Mouse (Mus musculus) myocyte (in vitro differentiated cells): ENCODE results near the gene Grb7. TPM values are rescaled to one million over a fixed set of nuclear protein-coding genes. Genes with fewer than 3 reads are reported as not detected.

Experiments
- H3K27me3 ChIP-seq: one replicate; pipeline ENCODE4 v1.6.1; 2011; ENCODE audit not compliant: control insufficient read depth, insufficient read depth, insufficient read length
- H3K36me3 ChIP-seq: one replicate; pipeline ENCODE4 v1.6.1; 2011; ENCODE audit not compliant: control insufficient read depth, insufficient read depth
- H3K4me2 ChIP-seq: one replicate; pipeline ENCODE4 v1.6.1; 2011; ENCODE audit warnings: low read depth, control low read depth
- H3K4me3 ChIP-seq: one replicate; pipeline ENCODE4 v1.5.1; 2011; ENCODE audit warnings: mild to moderate bottlenecking, control low read depth, moderate library complexity
- H3K79me2 ChIP-seq: one replicate; pipeline ENCODE4 v1.6.1; 2011; ENCODE audit not compliant: control insufficient read depth, insufficient read depth
- H3ac ChIP-seq: one replicate; pipeline ENCODE4 v1.6.1; 2011; ENCODE audit not compliant: control insufficient read depth, insufficient read length
- CEBPB ChIP-seq: IDR thresholded peaks from 2 replicates; pipeline ENCODE4 v1.6.1; 2011; ENCODE audit warnings: mild to moderate bottlenecking, moderate library complexity; ENCODE audit not compliant: poor library complexity, insufficient read depth, severe bottlenecking
- E2F4 ChIP-seq: IDR thresholded peaks from one replicate; pipeline ENCODE4 v1.6.1; 2011; ENCODE audit warnings: mild to moderate bottlenecking, control low read depth, moderate library complexity; ENCODE audit not compliant: insufficient read depth
- MAX ChIP-seq: IDR thresholded peaks from one replicate; pipeline ENCODE4 v1.6.1; 2011; ENCODE audit warnings: low read depth, mild to moderate bottlenecking, control low read depth
- MYOD1 ChIP-seq, 3 experiments: IDR thresholded peaks; one replicate each; pipeline ENCODE4 v1.6.1; 2011; ENCODE audit warnings: control low read depth in 2 of 3, low read depth in 2 of 3, mild to moderate bottlenecking in 2 of 3, moderate library complexity in 1 of 3; ENCODE audit not compliant: insufficient read length in 2 of 3, control insufficient read depth in 1 of 3
- MYOG ChIP-seq, 3 experiments: IDR thresholded peaks; one replicate each; pipeline ENCODE4 v1.6.1; 2011; ENCODE audit warnings: control low read depth in 2 of 3, low read depth in 2 of 3, mild to moderate bottlenecking in 2 of 3; ENCODE audit not compliant: insufficient read length in 2 of 3, control insufficient read depth in 1 of 3, insufficient read depth in 1 of 3
- POLR2A ChIP-seq: IDR thresholded peaks from one replicate; pipeline ENCODE4 v1.6.1; 2011; ENCODE audit warnings: low read depth, mild to moderate bottlenecking, control low read depth, moderate library complexity; ENCODE audit not compliant: insufficient read length
- POLR2AphosphoS2 ChIP-seq: IDR thresholded peaks from one replicate; pipeline ENCODE4 v1.6.1; 2011; ENCODE audit warnings: low read depth, control low read depth; ENCODE audit not compliant: insufficient read length
- REST ChIP-seq: IDR thresholded peaks from one replicate; pipeline ENCODE4 v1.6.1; 2011; ENCODE audit warnings: mild to moderate bottlenecking, control low read depth, moderate library complexity; ENCODE audit not compliant: insufficient read depth, insufficient read length
- SRF ChIP-seq: IDR thresholded peaks from one replicate; pipeline ENCODE4 v1.6.1; 2011; ENCODE audit warnings: low read depth; ENCODE audit not compliant: control insufficient read depth, insufficient read length
- TCF12 ChIP-seq: IDR thresholded peaks from one replicate; pipeline ENCODE4 v1.6.1; 2011; ENCODE audit warnings: mild to moderate bottlenecking, control low read depth; ENCODE audit not compliant: poor library complexity, insufficient read depth, severe bottlenecking
- TCF3 ChIP-seq: IDR thresholded peaks from one replicate; pipeline ENCODE4 v1.6.1; 2011; ENCODE audit warnings: low read depth, control low read depth; ENCODE audit not compliant: insufficient read length
- USF1 ChIP-seq: IDR thresholded peaks from one replicate; pipeline ENCODE4 v1.6.1; 2011; ENCODE audit warnings: low read depth, mild to moderate bottlenecking, control low read depth, moderate library complexity
- polyA plus RNA-seq: library from polyadenylated mRNA; unstranded; fragments of >200 nt; fragmentation: generic; extraction: Trizol; gene quantifications from one replicate; pipeline ENCODE4 v1.2.1, GENCODE M21; 2012; ENCODE audit warnings: missing spikeins

The Grb7 gene
- polyA plus RNA-seq, 1 experiment = not detected

DNA sequence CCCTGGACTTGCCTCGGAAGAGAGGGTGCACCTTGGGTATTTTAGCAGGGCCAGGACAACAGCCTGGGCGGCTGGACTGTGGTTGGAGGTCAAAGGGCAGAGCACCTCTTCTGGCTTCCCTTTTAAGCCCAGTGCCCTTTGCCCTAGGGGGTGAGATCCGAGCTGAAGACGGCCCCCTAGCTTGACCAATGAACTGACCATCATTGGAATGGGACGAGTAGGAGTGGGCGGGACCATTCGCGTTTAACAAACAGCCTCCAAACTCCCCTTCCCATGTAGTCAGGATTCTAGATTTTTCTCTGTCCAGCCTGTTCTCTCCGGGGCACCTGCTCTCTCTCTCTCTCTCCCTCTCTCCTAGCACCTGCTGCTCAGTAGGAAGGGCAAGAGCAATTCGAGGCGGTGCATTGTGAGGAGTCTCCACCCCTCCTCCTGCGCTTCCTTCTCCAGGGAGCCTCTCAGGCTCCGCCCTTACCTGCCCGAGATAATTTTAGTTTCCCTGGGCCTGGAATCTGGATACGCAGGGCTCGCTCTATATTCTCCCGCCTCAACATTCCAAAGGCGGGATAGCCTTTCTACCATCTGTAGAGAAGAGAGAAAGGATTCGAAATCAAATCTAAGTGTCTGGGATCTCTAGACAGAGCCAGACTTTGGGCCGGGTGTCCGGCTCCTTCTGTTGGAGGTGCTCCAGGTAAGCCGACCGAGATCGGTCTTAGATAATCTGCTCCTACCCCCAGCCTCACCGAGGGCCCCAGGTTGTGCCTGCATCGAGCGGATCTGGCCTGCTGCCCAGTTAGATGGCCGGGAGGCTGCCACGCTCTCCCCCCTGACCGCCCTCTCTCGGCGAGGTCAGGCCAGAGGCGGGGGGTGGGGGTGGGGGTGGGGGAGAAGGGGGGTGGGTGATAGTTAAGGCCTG lies 624 bp downstream of the Grb7 start:
- Histone ChIP-seq H3K4me2 (no peak overlapping the region), H3ac (no peak overlapping the region), H3K4me3 (no peak overlapping the region), H3K27me3 (peaks cover 73% of the 10 kb centered on the region), H3K79me2 (no peaks in the 10 kb centered on the region), H3K36me3 (no peaks in the 10 kb centered on the region)
- TF ChIP-seq TCF3 (no peak), USF1 (no peak), CEBPB (no peak), MYOG (IDR thresholded peaks at IDR 0.05; ENCODE audit: control insufficient read depth in 1 of 3, insufficient read depth in 1 of 3, insufficient read length in 2 of 3, low read depth in 2 of 3) (no peak), MAX (no peak), MYOD1 (IDR thresholded peaks at IDR 0.05; ENCODE audit: control insufficient read depth in 1 of 3, insufficient read length in 2 of 3, low read depth in 2 of 3) (no peak), REST (no peak)

DNA sequence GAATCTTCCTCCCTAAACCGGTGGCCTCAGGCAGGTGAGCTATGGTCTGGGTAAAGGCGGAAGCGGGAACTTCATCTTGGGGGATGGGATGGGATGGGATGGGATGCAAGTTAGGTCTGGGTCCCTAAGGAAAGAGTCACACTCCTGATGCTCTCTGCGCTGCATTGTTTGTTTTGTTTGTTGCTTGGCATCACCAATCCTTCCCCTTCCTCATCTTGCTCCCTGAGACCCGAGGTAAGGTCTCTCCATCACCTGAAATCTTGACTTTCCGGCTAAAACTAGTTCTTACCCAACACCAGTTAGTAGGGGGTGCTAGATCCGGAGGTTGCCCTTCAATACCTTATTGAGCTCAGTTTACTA lies 1.3 kb downstream of the Grb7 start:
- H3K79me2 ChIP-seq = no peaks in the 10 kb centered on the region
- H3K27me3 ChIP-seq = peaks cover 80% of the 10 kb centered on the region
- H3K4me2 ChIP-seq = no peak overlapping the region
- no peak overlapping the region for H3K4me3 ChIP-seq
- H3K36me3 ChIP-seq = no peaks in the 10 kb centered on the region
- no peak for TF ChIP-seq TCF3
- TF ChIP-seq TCF12 = no peak
- TF ChIP-seq SRF = no peak
- no peak for TF ChIP-seq CEBPB
- no peak for TF ChIP-seq MYOG (IDR thresholded peaks at IDR 0.05; ENCODE audit: control insufficient read depth in 1 of 3, insufficient read depth in 1 of 3, insufficient read length in 2 of 3, low read depth in 2 of 3)
- no peak for TF ChIP-seq MYOD1 (IDR thresholded peaks at IDR 0.05; ENCODE audit: control insufficient read depth in 1 of 3, insufficient read length in 2 of 3, low read depth in 2 of 3)
- no peak for TF ChIP-seq E2F4
- no peak for TF ChIP-seq POLR2AphosphoS2
- TF ChIP-seq USF1 = no peak
- no peak for TF ChIP-seq MAX
- TF ChIP-seq POLR2A = no peak
- TF ChIP-seq REST = no peak
- no peak overlapping the region for H3ac ChIP-seq

- H3K36me3 ChIP-seq = no peaks in the 10 kb centered on the region
- H3ac ChIP-seq = no peak overlapping the region
- TF ChIP-seq POLR2A = no peak
- TF ChIP-seq REST = no peak
- no peak for TF ChIP-seq SRF
- TF ChIP-seq POLR2AphosphoS2 = no peak
- TF ChIP-seq MYOD1 (IDR thresholded peaks at IDR 0.05; ENCODE audit: control insufficient read depth in 1 of 3, insufficient read length in 2 of 3, low read depth in 2 of 3) = no peak
- TF ChIP-seq E2F4 = no peak
- TF ChIP-seq MYOG (IDR thresholded peaks at IDR 0.05; ENCODE audit: control insufficient read depth in 1 of 3, insufficient read depth in 1 of 3, insufficient read length in 2 of 3, low read depth in 2 of 3) = no peak
- no peak for TF ChIP-seq TCF12
- TF ChIP-seq CEBPB = no peak
- TF ChIP-seq USF1 = no peak
- TF ChIP-seq TCF3 = no peak
- no peak for TF ChIP-seq MAX
- no peaks in the 10 kb centered on the region for H3K79me2 ChIP-seq
- H3K27me3 ChIP-seq = peaks cover 88% of the 10 kb centered on the region
- H3K4me3 ChIP-seq = no peak overlapping the region
- no peak overlapping the region for H3K4me2 ChIP-seq
These were observed 2.1 kb downstream of the Grb7 start for GRCm38 (mm10) chr11:98448191-98448790.

GRCm38 (mm10) chr11:98449419-98449818 lies 3.2 kb downstream of the Grb7 start:
- no peaks in the 10 kb centered on the region for H3K79me2 ChIP-seq
- TF ChIP-seq SRF = no peak
- no peak for TF ChIP-seq TCF3
- TF ChIP-seq USF1 = no peak
- TF ChIP-seq MYOD1 (IDR thresholded peaks at IDR 0.05; ENCODE audit: control insufficient read depth in 1 of 3, insufficient read length in 2 of 3, low read depth in 2 of 3) = no peak
- no peak for TF ChIP-seq CEBPB
- TF ChIP-seq REST = no peak
- TF ChIP-seq MYOG (IDR thresholded peaks at IDR 0.05; ENCODE audit: control insufficient read depth in 1 of 3, insufficient read depth in 1 of 3, insufficient read length in 2 of 3, low read depth in 2 of 3) = no peak
- TF ChIP-seq POLR2A = no peak
- no peak for TF ChIP-seq POLR2AphosphoS2
- no peak for TF ChIP-seq MAX
- no peak for TF ChIP-seq E2F4
- TF ChIP-seq TCF12 = no peak
- no peak overlapping the region for H3K4me2 ChIP-seq
- H3K27me3 ChIP-seq = peaks cover 96% of the 10 kb centered on the region
- H3K36me3 ChIP-seq = no peaks in the 10 kb centered on the region
- H3ac ChIP-seq = no peak overlapping the region
- no peak overlapping the region for H3K4me3 ChIP-seq
